Mouse (Mus musculus) heart, postnatal 0 days (tissue): ENCODE measurements around the gene Brat1. TPM values are rescaled to one million over a fixed set of nuclear protein-coding genes. Genes with fewer than 3 reads are reported as not detected.

Experiments used
- ATAC-seq: fragments of 200-750 bp; cut with Nextera tagmentation; 2 replicates; pipeline ENCODE4 v1.8.0; 2017; ENCODE audit warnings: low read depth, moderate number of reproducible peaks, moderate library complexity; ENCODE audit not compliant: insufficient read depth
- DNase-seq: peaks from one replicate; pipeline ENCODE4 v3.0.0-alpha.2; 2016; ENCODE audit warnings: low spot score
- H3K27ac ChIP-seq: fragments of 300-500 bp; sonication (generic); 2 replicates; pipeline ENCODE4 v1.5.1; 2014; ENCODE audit warnings: low read depth, mild to moderate bottlenecking
- H3K27me3 ChIP-seq: fragments of 300-500 bp; sonication (generic); 2 replicates; pipeline ENCODE4 v1.6.1; 2014; ENCODE audit warnings: low read length, mixed read lengths; ENCODE audit not compliant: control insufficient read depth, insufficient read depth
- H3K36me3 ChIP-seq: fragments of 300-500 bp; sonication (generic); replicated peaks from 2 replicates; pipeline ENCODE4 v1.6.1; 2014; ENCODE audit warnings: low read length, mixed read lengths; ENCODE audit not compliant: control insufficient read depth, insufficient read depth
- H3K4me1 ChIP-seq: fragments of 300-500 bp; sonication (generic); 2 replicates; pipeline ENCODE4 v1.6.1; 2014; ENCODE audit warnings: antibody characterized with exemption; ENCODE audit not compliant: control insufficient read depth, insufficient read depth
- H3K4me2 ChIP-seq: fragments of 300-500 bp; sonication (generic); 2 replicates; pipeline ENCODE4 v1.6.1; 2014; ENCODE audit warnings: low read depth, mild to moderate bottlenecking, low read length, moderate library complexity
- H3K4me3 ChIP-seq: fragments of 300-500 bp; sonication (generic); 2 replicates; pipeline ENCODE4 v1.5.1; 2014; ENCODE audit warnings: low read depth, low read length
- H3K9ac ChIP-seq: fragments of 300-500 bp; sonication (generic); replicated peaks from 2 replicates; pipeline ENCODE4 v1.6.1; 2014; ENCODE audit warnings: low read depth, low read length, mixed read lengths
- H3K9me3 ChIP-seq: fragments of 300-500 bp; sonication (generic); replicated peaks from 2 replicates; pipeline ENCODE4 v1.6.1; 2016; ENCODE audit warnings: low read length; ENCODE audit not compliant: control insufficient read depth
- CTCF ChIP-seq: IDR thresholded peaks from 2 replicates; pipeline ENCODE4 v1.5.1; 2016; ENCODE audit warnings: antibody characterized with exemption, control low read depth, low read depth
- EP300 ChIP-seq: IDR thresholded peaks from 2 replicates; pipeline ENCODE4 v1.6.1; 2016; ENCODE audit warnings: antibody characterized with exemption, low read depth
- WGBS: fragments of 180-500 bp; shearing (Covaris S2); extraction: QIAGEN DNeasy Blood & Tissue Kit; methylation state at CpG from one replicate; pipeline ENCODE4 v1.1.7; 2014; 5-methylcytosine and 5-hydroxymethylcytosine counted together
- polyA plus RNA-seq: library from polyadenylated mRNA; unstranded; fragments of >200 nt; fragmentation: Nextera tagmentation; extraction: Ambion mirVana; gene quantifications from 2 replicates; pipeline ENCODE4 v1.2.1, GENCODE M21; 2015
- total RNA-seq: library from RNA; depleted of rRNA; stranded (reverse); fragments of >200 nt; gene quantifications from 2 replicates; pipeline ENCODE4 v1.2.3, GENCODE M21; 2014; ENCODE audit warnings: low replicate concordance; rRNA removed

Brat1 gene
- total and polyA plus RNA-seq, 2 experiments from 2014 or later = 9.5 to 25.0 TPM

GRCm38 (mm10) chr5:140768333-140768732 lies 63.5 kb downstream of the Brat1 start:
- H3K4me2 ChIP-seq = no peak overlapping the region
- TF ChIP-seq CTCF (no peak), EP300 (no peak)
- ATAC-seq (peak; percentile 16; the same call in 1 of the 2 replicates), DNase-seq (no peak)
- no peaks in the 10 kb centered on the region for H3K27me3 ChIP-seq
- WGBS = 35% methylated on average over 5 of the region's 5 CpGs
- H3K4me1 ChIP-seq = peaks cover 57% of the 10 kb centered on the region
- H3K27ac ChIP-seq = peak overlapping the region; percentile 98
- no peak overlapping the region for H3K4me3 ChIP-seq
- H3K9ac ChIP-seq = peak overlapping the region; percentile 46; the same call in 1 of the 2 replicates
- no peaks in the 10 kb centered on the region for H3K9me3 ChIP-seq
- no peaks in the 10 kb centered on the region for H3K36me3 ChIP-seq

Other genes starting within 250 kb of the Brat1 start
- gene Chst12, start 199.5 kb upstream of the Brat1 start, total RNA-seq = 4.1 and 4.7 TPM in 2 replicates
- 5.9 and 6.6 TPM in 2 replicates for gene Chst12, start 199.5 kb upstream of the Brat1 start, polyA plus RNA-seq
- not detected in 2 replicates for gene Grifin, start 139.9 kb upstream of the Brat1 start, total RNA-seq
- gene Grifin, start 139.9 kb upstream of the Brat1 start, polyA plus RNA-seq = not detected in 2 replicates
- gene Lfng, start 97.7 kb upstream of the Brat1 start, total RNA-seq = 8.2 and 22.3 TPM in 2 replicates
- 4.1 and 4.4 TPM in 2 replicates for gene Lfng, start 97.7 kb upstream of the Brat1 start, polyA plus RNA-seq
- 53.2 and 55.2 TPM in 2 replicates for gene Ttyh3, start 56.0 kb upstream of the Brat1 start, total RNA-seq
- gene Ttyh3, start 56.0 kb upstream of the Brat1 start, polyA plus RNA-seq = 8.5 and 8.9 TPM in 2 replicates
- 3.8 and 9.6 TPM in 2 replicates for gene Iqce, start 2.6 kb upstream of the Brat1 start, total RNA-seq
- gene Iqce, start 2.6 kb upstream of the Brat1 start, polyA plus RNA-seq = 4.8 and 5.1 TPM in 2 replicates
- gene Amz1, start 19.1 kb downstream of the Brat1 start, total RNA-seq = 0.08 and 0.15 TPM in 2 replicates
- gene Amz1, start 19.1 kb downstream of the Brat1 start, polyA plus RNA-seq = 0.81 and 0.94 TPM in 2 replicates
- 132 and 145 TPM in 2 replicates for gene Gna12, start 125.4 kb downstream of the Brat1 start, total RNA-seq
- gene Gna12, start 125.4 kb downstream of the Brat1 start, polyA plus RNA-seq = 13.4 and 13.9 TPM in 2 replicates